Mouse (Mus musculus): ENCODE results near the gene Mlip.

Gene Mlip

GRCm38 (mm10) chr9:77344318-77344717 is 8.5 kb downstream of the Mlip start:
- DNase-seq = no peak

GRCm38 (mm10) chr9:77340159-77340862 is 12.5 kb downstream of the Mlip start:
- DNase-seq = peak; percentile 28 to 50

- peak in 1 of 2 experiments; percentile 9 for DNase-seq
Measured at GRCm38 (mm10) chr9:77339571-77340148, 13.1 kb downstream of the Mlip start.

- no peak for DNase-seq
Measured at GRCm38 (mm10) chr9:77335370-77335769, 17.4 kb downstream of the Mlip start.

GRCm38 (mm10) chr9:77318346-77318745 is 34.4 kb downstream of the Mlip start:
- DNase-seq = no peak

- DNase-seq = no peak
Measured at GRCm38 (mm10) chr9:77310548-77310947, 42.2 kb downstream of the Mlip start.

- DNase-seq = no peak
Measured at GRCm38 (mm10) chr9:77305417-77305816, 47.4 kb downstream of the Mlip start.

- DNase-seq = peak; percentile 8 to 37
Measured at GRCm38 (mm10) chr9:77302340-77302739, 50.4 kb downstream of the Mlip start.

- no peak for DNase-seq
Measured at GRCm38 (mm10) chr9:77287958-77288357, 64.8 kb downstream of the Mlip start.

GRCm38 (mm10) chr9:77279371-77279770 is 73.4 kb downstream of the Mlip start:
- no peak for DNase-seq

GRCm38 (mm10) chr9:77278055-77278454 is 74.7 kb downstream of the Mlip start:
- DNase-seq = no peak

GRCm38 (mm10) chr9:77277270-77277669 is 75.5 kb downstream of the Mlip start:
- DNase-seq = no peak

GRCm38 (mm10) chr9:77276451-77277154 is 76.2 kb downstream of the Mlip start:
- DNase-seq = no peak

GRCm38 (mm10) chr9:77272727-77273126 is 80.0 kb downstream of the Mlip start:
- no peak for DNase-seq

GRCm38 (mm10) chr9:77265268-77266017 is 87.3 kb downstream of the Mlip start:
- DNase-seq = no peak

- no peak for DNase-seq
Measured at GRCm38 (mm10) chr9:77259052-77259451, 93.7 kb downstream of the Mlip start.

GRCm38 (mm10) chr9:77258265-77258664 is 94.5 kb downstream of the Mlip start:
- no peak for DNase-seq

- DNase-seq = no peak
Measured at GRCm38 (mm10) chr9:77254514-77254913, 98.3 kb downstream of the Mlip start.

GRCm38 (mm10) chr9:77252761-77253160 is 100.0 kb downstream of the Mlip start:
- DNase-seq = no peak

GRCm38 (mm10) chr9:77252134-77252533 is 100.6 kb downstream of the Mlip start:
- peak in 1 of 2 experiments; percentile 6 for DNase-seq

GRCm38 (mm10) chr9:77251511-77252112 is 101.2 kb downstream of the Mlip start:
- DNase-seq = no peak

GRCm38 (mm10) chr9:77198250-77198649 is 154.5 kb downstream of the Mlip start:
- DNase-seq = no peak

GRCm38 (mm10) chr9:77179486-77179885 is 173.3 kb downstream of the Mlip start:
- no peak for DNase-seq
